Mouse (Mus musculus) E14TG2a.4 (cell line): ENCODE measurements around the gene Sap30bp.

Experiments used
- H3K27me3 ChIP-seq: 2 replicates; pipeline ENCODE4 v1.6.1; 2014; ENCODE audit warnings: low read length, control low read depth; ENCODE audit not compliant: insufficient read depth
- H3K36me3 ChIP-seq: 2 replicates; pipeline ENCODE4 v1.6.1; 2014; ENCODE audit warnings: low read length, control low read depth; ENCODE audit not compliant: insufficient read depth
- H3K4me1 ChIP-seq: replicated peaks from 2 replicates; pipeline ENCODE4 v1.6.1; 2014; ENCODE audit warnings: low read depth, low read length, control low read depth
- H3K4me3 ChIP-seq: replicated peaks from 2 replicates; pipeline ENCODE4 v1.5.1; 2014; ENCODE audit warnings: mild to moderate bottlenecking, low read length
- H3K9me3 ChIP-seq: 2 replicates; pipeline ENCODE4 v1.6.1; 2014; ENCODE audit warnings: low read length, control low read depth
- CTCF ChIP-seq: conservative IDR thresholded peaks from 2 replicates; pipeline ENCODE4 v1.5.1; 2014; ENCODE audit warnings: low read length
- NANOG ChIP-seq: IDR thresholded peaks from 2 replicates; pipeline ENCODE4 v1.6.1; 2014; ENCODE audit warnings: borderline replicate concordance, low read length, mixed read lengths
- POU5F1 ChIP-seq: IDR thresholded peaks from 2 replicates; pipeline ENCODE4 v1.6.1; 2014; ENCODE audit warnings: low read length, borderline replicate concordance

Sap30bp gene

DNA sequence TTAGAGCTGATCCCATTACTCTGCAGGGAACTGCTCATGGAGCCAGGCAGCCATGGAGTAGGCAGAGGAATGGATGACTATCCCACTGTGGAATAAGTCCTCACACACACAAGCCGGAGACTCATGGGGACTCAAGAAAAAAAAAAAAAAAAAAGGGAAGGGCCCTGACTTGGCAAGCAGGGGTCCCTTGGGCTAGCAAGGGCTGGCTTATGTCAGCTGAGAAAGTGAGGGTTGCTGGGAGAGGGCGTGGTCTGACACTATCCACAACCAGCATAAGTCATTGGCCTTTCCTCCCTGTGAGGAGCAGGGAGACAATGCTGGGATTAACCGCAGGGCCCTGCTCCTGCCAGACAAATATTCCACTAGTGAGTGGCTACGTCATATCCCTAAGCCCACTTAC lies 16.5 kb upstream of the Sap30bp start:
- no peak for TF ChIP-seq CTCF
- TF ChIP-seq POU5F1: no peak
- no peak for TF ChIP-seq NANOG
- peaks cover 27% of the 10 kb centered on the region for H3K4me1 ChIP-seq
- no peak overlapping the region for H3K4me3 ChIP-seq
- no peaks in the 10 kb centered on the region for H3K27me3 ChIP-seq
- H3K9me3 ChIP-seq: no peaks in the 10 kb centered on the region
- peaks cover 73% of the 10 kb centered on the region for H3K36me3 ChIP-seq

DNA sequence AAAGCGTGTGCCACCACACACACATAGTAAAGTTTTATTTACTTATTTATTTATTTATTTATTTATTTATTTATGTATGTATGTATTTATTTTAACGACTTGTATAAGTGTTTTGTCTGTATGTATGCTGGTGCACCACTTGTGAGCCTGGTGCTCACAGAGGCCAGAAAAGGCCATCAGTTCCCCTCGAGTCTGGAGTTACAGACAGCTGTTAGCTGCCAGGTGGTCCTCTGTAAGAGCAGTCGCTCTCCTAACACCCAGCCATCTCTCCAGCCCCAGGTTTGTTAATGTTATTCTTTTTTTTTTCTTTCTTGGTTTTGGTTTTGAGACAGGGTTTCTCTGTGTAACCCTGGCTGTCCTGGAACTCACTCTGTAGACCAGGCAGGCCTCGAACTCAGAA lies 14.4 kb upstream of the Sap30bp start:
- no peaks in the 10 kb centered on the region for H3K9me3 ChIP-seq
- TF ChIP-seq NANOG (no peak), CTCF (no peak), POU5F1 (no peak)
- peaks cover 15% of the 10 kb centered on the region for H3K4me1 ChIP-seq
- no peak overlapping the region for H3K4me3 ChIP-seq
- peaks cover 78% of the 10 kb centered on the region for H3K36me3 ChIP-seq
- no peaks in the 10 kb centered on the region for H3K27me3 ChIP-seq

DNA sequence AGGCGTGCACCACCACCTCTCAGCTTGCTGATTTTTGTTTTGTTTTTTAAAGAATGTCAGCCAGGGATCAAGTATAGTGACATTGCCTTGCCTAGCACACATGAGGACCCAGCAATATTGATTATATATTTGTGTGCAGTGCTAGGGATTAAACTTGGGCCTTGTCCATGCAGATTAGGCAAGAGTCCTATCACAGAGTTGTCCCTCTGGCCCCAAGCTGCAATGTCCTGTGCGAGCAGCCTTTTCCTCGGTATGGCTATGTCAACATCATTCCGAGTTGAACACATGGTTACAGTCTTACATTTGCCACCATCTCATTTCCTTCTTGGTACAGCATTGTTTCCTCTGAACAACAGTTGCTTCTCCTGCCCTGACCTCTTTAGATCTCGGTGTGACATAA lies 14.0 kb upstream of the Sap30bp start:
- H3K4me3 ChIP-seq: no peak overlapping the region
- H3K27me3 ChIP-seq: no peaks in the 10 kb centered on the region
- peaks cover 15% of the 10 kb centered on the region for H3K4me1 ChIP-seq
- TF ChIP-seq POU5F1 (no peak), CTCF (no peak), NANOG (no peak)
- H3K36me3 ChIP-seq: peaks cover 78% of the 10 kb centered on the region
- H3K9me3 ChIP-seq: no peaks in the 10 kb centered on the region

DNA sequence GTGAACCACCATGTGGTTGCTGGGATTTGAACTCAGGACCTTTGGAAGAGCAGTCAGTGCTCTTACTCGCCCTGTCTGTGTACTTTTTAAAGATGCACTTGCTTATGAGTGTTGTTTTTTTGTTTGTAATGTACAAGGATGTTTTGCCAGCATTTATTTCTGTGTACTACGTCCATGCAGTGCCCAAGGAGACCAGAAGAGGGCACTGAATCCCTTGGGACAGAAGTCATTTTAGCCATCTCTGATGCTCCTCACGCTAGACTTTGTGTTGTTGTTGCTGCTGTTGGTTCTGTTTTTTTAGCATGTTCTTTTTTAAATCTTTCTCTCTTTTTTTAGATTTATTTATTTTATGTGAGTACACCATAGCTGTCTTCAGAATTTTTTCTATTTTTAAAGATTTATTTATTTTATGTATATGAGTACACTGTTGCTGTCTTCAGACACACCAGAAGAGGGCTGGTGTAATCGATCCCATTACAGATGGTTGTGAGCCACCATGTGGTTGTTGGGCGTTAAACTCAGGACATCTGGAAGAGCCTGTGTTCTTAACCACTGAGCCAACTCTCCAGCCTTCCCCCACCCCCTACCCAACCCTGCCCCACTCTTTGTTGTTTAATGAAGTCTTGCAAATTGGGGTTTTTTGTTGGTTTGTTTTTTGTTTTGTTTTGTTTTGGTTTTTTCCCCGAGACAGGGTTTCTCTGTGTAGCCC lies 12.8 kb upstream of the Sap30bp start:
- Histone ChIP-seq H3K27me3 (no peaks in the 10 kb centered on the region), H3K36me3 (peaks cover 79% of the 10 kb centered on the region), H3K4me1 (peaks cover 15% of the 10 kb centered on the region), H3K4me3 (no peak overlapping the region), H3K9me3 (no peaks in the 10 kb centered on the region)
- TF ChIP-seq POU5F1 (no peak), CTCF (peak; percentile 86)

DNA sequence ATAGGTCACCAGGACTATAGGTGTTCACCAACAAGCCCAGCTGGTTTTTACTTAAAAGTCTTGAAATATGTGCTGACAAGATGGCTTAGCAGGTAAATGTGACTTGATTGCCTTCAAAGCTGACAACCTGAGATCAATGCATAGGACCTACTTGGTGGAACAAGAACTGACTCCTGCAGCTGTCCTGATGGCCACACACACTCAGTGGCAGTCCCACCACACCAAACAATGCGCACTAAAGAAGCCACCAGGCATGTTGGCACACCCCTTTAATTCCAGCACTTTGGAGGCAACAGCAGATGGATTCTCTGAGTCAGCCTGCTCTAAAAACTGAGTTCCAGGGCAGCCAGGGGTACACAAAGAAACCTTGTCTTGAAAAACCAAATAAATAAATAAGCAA lies 11.1 kb upstream of the Sap30bp start:
- H3K4me3 ChIP-seq: no peak overlapping the region
- H3K4me1 ChIP-seq: peaks cover 5% of the 10 kb centered on the region
- no peaks in the 10 kb centered on the region for H3K27me3 ChIP-seq
- H3K9me3 ChIP-seq: no peaks in the 10 kb centered on the region
- H3K36me3 ChIP-seq: peaks cover 76% of the 10 kb centered on the region
- no peak for TF ChIP-seq CTCF
- TF ChIP-seq POU5F1: no peak
- no peak for TF ChIP-seq NANOG

DNA sequence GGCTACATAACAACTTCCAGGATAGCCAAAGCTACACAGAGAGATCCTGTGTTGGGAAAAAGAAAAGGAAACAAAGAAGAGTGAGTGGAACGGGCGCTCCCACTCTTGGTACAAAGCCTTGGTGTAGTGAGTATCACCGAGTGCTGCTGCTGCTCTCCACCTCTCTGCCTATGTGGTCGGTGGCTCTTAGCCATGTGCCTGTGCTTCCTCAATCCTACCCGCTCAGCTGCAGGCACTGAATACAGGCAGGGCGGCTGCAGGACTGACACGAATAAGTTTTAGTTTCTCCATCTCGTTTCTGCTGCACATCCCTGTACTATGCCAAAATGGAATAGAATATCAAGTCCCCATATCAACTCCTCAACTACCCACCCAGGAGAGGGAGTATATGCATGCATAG lies 4.1 kb upstream of the Sap30bp start:
- TF ChIP-seq NANOG (no peak), POU5F1 (no peak), CTCF (no peak)
- Histone ChIP-seq H3K4me1 (peaks cover 16% of the 10 kb centered on the region), H3K4me3 (no peak overlapping the region), H3K36me3 (peaks cover 69% of the 10 kb centered on the region), H3K9me3 (no peaks in the 10 kb centered on the region), H3K27me3 (no peaks in the 10 kb centered on the region)

DNA sequence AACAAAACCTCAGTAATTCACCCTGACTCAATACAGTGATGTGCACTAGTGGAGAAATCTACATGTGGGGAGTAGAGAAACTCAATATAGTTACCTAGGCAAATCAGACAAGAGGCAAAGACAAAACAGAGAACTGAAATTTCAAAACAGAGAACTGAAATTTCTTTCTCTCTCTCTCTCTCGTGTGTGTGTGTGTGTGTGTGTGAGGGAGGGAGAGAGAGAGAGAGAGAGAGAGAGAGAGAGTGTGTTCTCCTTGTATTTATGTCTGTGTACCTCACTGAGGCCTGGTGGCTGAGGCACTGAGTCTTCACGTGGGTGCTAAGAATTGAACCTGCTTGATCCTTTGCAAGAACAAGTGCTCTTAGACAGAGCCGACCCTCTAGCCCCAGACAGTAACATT lies 3.3 kb upstream of the Sap30bp start:
- H3K36me3 ChIP-seq: peaks cover 63% of the 10 kb centered on the region
- no peak for TF ChIP-seq POU5F1
- no peak for TF ChIP-seq CTCF
- no peak for TF ChIP-seq NANOG
- H3K4me3 ChIP-seq: no peak overlapping the region
- H3K9me3 ChIP-seq: no peaks in the 10 kb centered on the region
- no peaks in the 10 kb centered on the region for H3K27me3 ChIP-seq
- H3K4me1 ChIP-seq: peaks cover 24% of the 10 kb centered on the region

DNA sequence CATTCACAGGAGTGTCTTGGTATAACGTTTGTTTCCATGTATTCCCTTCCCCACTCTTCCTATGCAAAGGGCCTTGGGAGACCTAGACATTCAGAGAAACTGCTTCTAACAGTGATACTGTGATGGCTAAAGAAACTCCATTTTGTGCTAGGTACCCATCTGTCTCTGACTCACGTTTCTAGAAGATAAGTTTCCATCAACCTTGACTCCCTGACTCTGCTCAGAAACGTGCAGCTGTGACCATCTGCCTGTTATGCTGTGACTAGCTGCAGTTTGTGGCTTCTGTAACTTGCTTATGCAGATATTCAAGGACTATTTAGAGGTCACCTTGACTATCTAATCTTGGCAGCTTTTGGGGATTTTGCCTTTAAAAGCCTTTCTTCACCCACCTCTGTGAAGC lies 1.8 kb upstream of the Sap30bp start:
- no peak overlapping the region for H3K4me3 ChIP-seq
- H3K4me1 ChIP-seq: peaks cover 38% of the 10 kb centered on the region
- no peaks in the 10 kb centered on the region for H3K27me3 ChIP-seq
- peaks cover 65% of the 10 kb centered on the region for H3K36me3 ChIP-seq
- no peaks in the 10 kb centered on the region for H3K9me3 ChIP-seq
- TF ChIP-seq NANOG (no peak), CTCF (no peak), POU5F1 (no peak)

DNA sequence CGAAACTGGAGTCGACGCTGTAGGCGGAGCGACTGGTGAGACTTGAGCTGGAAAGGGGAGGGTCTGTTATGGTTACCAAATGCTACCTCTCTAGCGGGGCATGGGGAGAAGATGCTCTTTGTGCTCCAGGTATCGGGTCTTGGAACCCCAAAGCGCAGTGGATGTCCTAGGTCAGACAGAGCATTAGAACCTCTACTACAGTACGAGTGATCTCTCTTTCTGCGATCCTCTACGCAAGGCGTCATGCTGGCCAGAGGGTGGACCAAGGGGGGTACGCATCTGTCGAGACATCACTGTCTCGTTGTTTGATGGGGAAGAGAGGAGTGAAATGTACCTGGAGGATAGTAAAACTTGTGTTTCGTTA lies 647 bp downstream of the Sap30bp start:
- Histone ChIP-seq H3K4me1 (peaks cover 48% of the 10 kb centered on the region), H3K36me3 (peaks cover 66% of the 10 kb centered on the region), H3K27me3 (no peaks in the 10 kb centered on the region), H3K4me3 (peak overlapping the region; percentile 100), H3K9me3 (no peaks in the 10 kb centered on the region)
- TF ChIP-seq CTCF (no peak), POU5F1 (no peak), NANOG (no peak)
